Mouse (Mus musculus): ENCODE measurements around the gene Tdo2.

Gene Tdo2

DNA sequence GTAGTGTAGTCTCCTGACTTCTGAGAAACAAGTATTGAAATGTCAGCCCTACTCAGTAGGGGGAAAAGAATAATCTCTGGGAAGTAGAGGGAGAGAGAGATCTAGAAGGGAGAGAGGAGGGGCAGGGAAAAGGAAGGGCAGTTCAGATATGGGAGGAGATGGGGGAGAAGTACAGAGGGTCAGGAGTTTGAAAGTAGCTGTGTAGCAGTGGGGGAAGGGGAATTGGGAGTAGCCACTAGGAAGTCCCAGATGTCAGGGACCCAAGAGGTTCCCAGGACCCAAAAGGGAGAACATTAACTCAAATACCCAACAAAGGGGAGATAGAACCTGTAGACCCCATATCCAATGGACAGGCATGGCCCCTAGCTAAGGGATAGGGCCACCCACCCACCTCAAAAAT is at the start of gene Tdo2:
Gene Tdo2, minus strand, starts transcription at position 101 of the 400 bp plus-strand sequence.
- no peak for DNase-seq (ENCODE audit: low spot score)

DNA sequence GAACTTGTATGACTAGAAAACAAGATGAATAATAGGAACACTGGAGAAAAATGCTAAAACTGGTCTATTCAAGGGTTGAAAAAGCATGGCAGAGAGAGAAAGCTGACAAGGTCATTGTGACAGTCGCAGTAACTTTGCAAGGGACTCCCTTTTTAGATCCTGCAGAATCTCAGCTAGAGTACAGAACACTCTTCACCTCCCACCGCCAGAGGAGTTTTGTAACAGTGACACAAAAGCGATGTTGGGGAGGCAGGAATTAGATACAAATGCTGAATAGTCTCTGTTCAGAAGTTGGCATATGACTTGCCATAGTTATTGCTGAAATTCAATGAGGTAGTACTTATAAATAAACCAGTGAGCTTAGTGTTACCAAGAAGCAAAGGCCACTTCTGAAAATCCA is 47.1 kb upstream of the Tdo2 start:
- DNase-seq (ENCODE audit: low spot score), result no peak

DNA sequence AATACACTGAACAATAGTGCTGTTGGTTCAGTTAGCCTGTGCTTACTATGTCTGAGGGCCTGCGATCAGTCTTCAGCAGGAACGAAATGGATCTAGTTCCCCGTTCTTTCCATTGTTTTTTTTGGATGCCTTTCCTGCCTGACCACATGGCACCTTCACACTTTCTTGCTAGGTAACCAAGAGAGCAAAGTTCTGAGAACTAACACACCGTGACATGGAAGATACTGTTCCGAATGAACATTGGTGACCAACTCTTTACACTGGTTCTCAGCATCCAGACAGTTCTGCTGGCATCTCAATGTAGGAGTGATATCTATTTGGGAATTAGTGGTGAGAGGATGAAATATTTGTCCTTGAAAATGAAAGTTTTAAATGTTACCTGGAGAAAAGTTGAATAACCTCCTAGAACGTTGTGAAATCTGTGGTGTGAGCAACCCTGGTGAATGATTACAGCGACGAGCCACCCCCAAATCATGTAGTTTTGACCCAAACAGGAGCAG is 46.5 kb upstream of the Tdo2 start:
- DNase-seq (ENCODE audit: low spot score), result no peak

DNA sequence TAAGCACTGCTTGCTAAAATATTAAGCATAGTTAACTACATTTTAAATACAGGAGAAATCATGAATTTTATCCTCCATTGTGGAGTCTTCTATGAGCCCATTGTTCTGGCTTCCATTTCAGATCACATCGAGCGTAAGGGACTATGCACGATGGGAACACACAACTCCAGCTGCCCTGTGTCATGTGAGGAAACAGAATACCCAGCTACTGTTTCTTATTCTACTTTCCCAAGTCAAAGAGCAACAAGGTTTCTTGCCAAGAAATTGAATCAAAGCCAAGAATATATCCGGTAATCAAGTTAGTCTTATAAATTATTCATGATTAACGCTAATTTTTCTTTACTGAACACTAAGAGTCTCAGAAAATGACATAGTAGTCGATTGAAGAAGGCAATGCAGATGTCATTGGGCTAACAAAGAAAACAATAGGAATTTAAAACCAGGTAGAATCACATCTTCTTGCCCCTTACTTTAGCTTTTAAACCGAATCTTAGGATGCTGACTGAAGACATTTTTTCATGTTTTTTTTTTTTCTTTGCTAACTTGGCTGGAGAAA is 38.2 kb upstream of the Tdo2 start:
- DNase-seq (ENCODE audit: low spot score), result no peak

DNA sequence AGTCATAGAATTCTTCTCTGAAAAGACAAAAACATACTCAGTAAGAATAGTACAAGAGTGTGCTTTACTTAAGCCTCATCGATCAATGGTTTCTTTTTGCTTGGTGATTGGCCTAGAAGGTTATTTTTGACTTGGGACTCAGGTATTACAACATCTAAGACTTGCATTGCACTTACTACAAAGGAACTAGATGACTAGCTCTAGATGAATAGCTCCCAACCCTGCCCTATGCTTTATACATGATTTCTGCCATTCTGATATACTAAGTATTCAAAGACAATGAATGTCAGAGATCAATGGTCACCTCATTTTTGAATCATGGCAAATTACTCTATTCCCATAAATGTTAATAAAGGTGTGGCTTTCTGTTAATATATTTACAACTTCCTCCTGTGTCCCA is 31.0 kb upstream of the Tdo2 start:
- no peak for DNase-seq (ENCODE audit: low spot score)

DNA sequence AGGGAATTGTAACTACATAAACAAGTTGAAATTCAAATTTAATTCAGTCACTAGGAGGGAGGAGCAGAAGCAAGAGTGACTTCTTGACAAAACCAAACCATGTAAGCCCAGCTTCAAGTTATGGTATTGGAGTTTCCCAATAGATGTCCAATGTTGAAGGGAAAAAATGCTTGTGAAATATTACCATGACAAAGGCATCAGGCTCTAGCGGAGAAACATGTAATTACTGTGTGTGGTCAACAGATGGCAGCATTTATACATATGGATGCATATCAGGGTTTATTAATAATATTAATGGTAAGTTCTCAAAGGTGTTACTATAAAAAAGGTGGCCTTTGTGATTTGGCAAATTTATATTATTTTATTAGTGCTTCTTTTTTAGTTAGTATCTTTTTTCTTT is 20.0 kb upstream of the Tdo2 start:
- peak; percentile 72 for DNase-seq (ENCODE audit: low spot score)

DNA sequence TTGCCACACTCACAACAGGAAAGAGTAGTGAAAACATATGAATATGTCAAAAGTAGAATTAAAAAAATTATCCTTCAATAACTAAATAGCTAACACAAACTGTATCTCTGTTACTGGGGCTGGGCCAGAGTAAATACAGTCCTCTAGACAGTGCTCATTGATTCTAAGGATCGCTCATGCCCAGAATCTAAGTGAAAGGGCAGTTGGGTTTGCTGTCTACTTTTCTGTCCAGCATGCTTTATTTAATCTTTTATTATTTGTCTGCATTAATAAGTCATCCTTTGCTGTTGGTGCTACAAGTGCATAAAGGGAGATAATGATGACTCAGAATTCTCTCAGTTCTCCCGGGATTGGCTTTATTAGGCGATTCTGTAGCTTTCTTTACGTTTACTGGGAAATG is 19.4 kb upstream of the Tdo2 start:
- peak; percentile 12 for DNase-seq (ENCODE audit: low spot score)

DNA sequence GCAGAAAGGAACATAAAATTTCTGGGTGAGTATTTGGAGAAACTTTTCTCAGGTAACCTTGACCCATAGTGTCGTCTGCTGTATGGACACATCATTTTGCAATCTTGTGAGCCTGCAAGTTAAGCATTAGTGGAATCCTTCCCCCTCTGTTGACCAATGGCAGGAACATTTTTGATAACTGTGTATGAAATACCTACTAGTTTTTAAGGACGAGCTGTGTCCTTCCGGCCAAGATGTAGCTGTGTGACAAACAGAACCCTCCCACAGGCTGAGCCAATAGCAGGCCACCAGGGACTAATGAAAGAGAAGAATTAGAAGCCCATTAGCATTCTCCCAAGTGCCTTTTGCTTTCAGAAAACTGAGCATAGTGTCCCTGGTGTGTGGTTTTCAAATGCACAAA is 14.5 kb upstream of the Tdo2 start:
- no peak for DNase-seq (ENCODE audit: low spot score)

DNA sequence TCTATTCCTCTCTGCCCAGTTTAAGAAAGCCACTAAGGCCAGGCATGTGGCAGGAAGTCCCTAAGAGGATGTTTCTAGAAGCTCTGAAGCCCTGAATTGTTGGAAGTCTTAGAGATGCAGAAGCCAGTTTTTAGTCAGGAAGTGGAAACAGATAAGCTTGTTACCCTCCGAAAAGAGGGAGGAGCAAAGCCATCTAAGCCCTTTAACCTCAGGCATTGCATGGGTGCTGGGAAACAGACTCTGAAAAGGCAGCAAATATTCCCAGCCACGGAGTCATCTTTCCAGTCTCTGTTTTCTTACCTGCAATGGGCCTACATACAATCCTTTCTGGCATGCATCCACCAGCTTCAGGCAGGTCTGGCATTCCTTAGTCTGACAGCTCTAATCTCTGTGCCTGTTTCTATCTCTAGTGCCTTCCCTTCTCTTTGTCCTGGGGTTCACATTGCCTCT is 13.7 kb upstream of the Tdo2 start:
- no peak for DNase-seq (ENCODE audit: low spot score)

DNA sequence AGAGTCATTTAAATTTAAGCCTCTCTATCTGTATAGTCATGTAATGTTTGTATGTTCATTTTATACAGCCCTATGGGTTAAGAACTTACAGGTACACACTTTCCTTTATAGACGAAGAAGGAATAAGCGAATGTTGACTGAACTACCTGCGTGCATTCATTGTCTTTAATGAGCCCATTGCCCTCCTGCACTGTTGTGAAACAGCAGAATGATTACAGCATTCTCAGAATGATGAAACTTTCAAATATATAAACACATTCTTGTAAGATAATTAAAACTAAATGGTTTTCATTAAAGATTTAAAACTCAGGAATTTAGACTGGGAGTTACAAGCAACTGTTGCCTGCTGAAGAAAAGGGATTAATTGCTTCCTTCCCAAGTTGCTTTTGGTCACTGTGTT is 11.6 kb upstream of the Tdo2 start:
- no peak for DNase-seq (ENCODE audit: low spot score)

DNA sequence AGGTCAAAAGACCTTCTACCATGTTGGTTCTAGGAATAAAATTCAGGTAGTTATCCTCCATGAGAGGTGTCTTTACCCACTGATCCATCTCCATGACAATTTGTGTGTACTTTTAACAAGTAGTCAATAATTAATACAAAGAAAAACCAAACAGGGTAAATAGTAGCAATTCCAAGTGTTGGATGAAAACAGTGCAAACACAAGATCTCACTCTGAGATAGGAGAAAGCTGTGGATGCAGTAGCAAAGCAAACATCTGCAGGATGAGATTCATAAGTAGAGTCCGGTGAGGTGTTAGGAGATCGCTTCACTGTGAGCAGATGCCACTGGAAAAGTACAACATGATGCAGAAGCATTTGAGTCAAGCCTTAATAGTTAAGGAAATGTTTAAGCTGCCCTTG is 10.1 kb upstream of the Tdo2 start:
- DNase-seq (ENCODE audit: low spot score), result no peak

DNA sequence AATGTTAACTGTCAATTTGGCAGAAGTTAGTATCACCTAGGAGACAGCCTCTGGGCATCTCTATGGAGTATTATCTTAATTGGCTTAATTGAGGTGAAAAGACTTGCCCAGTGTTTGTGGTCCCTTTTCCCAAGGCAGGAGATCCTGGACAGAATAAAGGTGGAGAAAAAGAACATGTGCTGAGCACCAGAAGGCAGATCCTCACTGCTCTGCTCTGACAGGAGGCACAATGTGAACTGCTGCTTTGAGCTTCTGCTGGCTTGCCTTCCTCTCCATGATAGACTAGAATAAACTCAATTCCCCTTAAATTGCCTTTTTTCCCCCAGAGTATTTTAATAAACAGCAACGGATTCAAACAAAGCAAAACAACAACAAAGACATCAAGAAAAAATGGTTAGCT is 9.1 kb upstream of the Tdo2 start:
- no peak for DNase-seq (ENCODE audit: low spot score)

DNA sequence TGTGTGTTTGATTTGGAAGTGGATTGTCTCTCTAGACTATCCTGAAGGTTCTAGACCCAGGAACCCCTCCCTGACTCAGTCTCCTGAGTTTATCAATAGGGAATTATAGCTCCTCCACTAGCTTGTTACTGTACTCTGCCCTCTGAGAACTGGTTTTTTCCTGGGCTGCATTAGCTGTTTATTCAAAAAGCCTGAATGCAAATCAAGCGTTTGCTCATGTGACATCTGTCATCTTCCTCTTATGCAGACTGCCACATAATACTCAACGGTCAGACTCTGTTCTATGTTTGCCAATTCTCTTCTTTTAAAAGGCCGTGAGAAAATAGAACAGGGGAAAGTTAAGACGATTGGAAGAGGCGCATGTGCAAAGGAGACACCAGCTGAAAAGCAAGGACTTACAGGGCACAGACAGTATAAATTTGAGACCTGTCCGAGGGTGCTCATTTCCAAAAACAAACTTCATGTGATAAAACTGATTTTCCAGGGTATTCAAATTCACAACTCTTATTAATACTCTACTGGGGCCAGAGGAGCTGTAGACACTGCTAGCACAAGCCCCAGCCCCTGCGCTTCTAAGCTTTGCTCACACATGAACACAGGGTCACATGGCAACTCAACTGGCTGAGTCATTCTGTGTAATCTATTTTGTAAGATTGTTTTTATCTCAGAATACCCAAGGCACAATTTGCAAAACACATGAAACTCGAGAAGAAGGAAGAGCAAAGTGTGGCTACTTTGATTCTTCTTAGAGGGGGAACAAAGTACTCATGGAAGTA is 7.3 kb upstream of the Tdo2 start:
- DNase-seq (ENCODE audit: low spot score), result no peak

DNA sequence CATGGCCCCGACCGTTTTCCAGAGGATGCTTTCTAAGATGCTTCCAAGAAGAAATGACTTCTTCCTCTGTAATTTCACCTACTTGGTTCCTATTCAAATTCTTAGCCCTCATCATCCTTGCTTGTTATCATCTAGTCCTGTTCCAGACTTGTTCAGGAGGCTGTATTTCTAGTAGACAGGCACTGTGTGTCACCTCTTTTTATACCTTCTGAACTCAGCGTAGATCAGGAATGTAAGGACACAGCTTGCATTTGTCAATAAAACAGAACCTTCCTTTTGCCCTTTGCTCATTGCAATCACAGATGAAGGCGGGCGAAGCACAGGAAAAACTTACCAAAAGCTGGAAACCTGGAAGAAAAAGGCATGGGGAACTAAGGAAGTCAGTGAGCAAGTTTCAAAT is 6.0 kb upstream of the Tdo2 start, which contains the start of gene Asic5:
Gene Asic5, plus strand, starts transcription at position 301 of the 400 bp plus-strand sequence.
- no peak for DNase-seq (ENCODE audit: low spot score)

DNA sequence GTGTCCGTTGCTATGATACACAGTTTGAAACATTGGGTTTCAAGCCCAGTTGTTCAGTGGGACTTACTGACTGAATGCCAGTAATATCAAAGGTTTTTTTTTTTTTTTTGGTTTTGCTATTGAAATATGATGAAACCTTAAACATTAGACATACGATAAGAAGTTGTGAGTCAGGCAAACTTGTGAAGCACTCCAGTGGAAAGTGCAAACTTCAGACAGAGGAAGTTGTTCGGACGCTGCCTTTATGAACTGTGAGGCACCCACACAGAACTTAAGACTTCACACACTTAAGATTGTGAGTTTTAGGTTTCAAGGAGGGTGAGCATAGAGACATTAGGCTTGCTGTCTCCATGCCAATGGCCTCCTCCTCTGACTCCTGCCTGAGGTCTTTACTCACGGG is 5.6 kb upstream of the Tdo2 start:
- no peak for DNase-seq (ENCODE audit: low spot score)

DNA sequence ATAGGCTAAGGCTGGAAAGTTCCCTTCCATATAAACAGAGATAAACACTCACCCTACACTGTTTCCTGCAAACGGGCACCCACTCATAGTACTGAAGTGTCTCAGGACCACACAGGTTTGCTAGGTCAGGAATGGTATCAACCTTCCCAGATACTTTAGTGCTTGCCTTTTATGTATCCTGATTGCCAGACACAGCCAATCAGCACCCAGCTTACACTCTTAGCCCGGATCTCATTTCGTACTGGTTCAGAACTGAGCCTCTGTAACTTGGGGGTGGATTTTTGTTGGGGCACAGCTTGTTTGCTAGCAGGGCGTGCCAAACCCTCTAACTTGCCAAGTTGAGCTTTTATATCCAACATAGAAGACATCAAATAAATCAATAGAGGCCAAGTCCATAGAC is 395 bp downstream of the Tdo2 start:
- DNase-seq (ENCODE audit: low spot score), result no peak

DNA sequence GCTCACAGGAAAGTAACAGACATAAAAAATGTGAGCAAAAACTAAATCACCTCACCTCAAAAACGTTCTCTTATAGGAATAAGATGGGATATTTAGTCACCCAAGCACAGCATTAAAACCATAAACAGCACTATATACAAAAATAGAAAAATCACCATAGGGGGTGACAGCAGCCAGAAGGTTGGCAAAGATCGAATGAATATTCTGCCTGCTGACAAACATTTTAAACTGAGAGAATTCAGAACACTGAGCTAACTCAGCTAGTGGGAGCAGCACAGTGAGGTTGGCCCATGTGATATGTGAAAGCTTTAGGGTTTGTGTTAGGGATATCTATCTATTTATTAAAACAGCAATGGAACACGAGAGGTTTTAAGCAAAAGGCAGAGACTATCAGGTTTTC is 11.4 kb downstream of the Tdo2 start:
- no peak for DNase-seq (ENCODE audit: low spot score)

DNA sequence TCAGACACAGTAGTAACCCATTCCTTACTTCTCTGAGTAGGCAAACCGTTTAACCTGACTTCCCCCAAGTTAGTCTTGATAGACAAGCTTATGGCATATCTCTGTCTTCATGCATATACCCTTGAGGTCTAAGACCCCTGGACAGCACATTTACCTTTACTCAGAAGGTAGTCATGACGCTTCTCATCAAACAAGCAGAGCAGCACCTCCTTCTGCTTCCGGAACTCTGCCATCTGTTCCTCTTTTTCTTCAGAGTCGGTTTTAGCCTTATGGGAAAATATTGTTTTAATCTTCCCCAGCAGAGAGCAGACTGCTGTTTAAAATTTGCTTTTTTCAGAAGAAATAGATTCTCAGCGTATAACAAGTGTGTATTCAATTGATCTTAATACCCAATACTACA is 12.2 kb downstream of the Tdo2 start:
- no peak for DNase-seq (ENCODE audit: low spot score)

DNA sequence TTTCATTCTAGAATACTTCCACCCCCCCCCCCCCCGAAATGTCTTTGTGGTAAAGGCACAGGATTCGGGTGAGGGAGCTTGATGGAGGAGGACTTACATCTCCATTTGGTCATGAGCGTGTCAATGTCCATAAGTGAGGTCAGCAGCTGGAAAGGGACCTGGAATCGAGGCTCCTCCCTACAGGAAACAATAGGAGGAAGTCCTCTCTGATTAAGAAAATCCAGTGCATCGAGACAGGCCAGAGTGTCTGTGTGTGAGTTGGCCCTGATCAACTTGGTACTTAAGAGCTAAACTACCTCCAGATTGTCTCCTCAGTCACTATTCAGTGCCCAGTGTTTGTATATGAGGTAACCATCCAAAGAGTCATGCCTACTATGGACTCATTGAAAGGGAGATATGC is 14.7 kb downstream of the Tdo2 start:
- no peak for DNase-seq (ENCODE audit: low spot score)

DNA sequence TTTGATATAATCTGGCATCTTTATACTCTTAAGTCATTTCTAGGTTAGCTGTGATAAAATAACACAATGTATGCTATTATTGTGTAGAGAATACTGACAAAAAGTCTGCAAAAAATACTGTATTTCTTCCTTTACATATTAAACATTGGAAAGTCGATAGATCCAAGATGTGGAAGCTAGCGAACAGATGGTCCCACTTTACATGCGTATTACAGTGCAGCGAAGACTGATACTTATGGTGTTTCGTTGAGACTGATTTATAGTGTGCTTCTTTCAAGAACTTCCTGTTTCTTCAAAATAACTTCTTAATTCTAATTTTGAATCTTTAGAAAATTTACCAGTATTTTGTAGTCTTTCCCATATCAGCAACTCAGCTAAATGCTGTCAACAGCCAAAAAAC is 18.5 kb downstream of the Tdo2 start:
- DNase-seq (ENCODE audit: low spot score), result no peak

DNA sequence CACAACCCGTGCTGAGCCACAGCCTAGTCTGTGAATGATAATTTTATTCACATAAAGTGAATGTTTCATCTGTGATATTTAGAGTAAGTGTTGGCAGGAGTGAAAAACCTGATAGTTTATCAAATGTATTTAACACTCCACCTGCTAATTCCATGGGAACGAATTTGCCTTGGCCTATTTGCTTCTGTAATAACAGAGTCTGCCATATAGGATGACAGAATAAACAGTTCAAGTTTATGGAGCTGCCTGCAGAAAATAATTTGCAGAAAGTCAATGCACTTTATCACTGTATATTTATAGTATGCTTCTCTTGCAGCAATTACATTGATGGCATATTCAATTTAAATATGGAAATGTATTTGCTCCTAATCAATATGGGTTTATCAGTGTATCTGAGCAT is 24.2 kb downstream of the Tdo2 start:
- no peak for DNase-seq (ENCODE audit: low spot score)

DNA sequence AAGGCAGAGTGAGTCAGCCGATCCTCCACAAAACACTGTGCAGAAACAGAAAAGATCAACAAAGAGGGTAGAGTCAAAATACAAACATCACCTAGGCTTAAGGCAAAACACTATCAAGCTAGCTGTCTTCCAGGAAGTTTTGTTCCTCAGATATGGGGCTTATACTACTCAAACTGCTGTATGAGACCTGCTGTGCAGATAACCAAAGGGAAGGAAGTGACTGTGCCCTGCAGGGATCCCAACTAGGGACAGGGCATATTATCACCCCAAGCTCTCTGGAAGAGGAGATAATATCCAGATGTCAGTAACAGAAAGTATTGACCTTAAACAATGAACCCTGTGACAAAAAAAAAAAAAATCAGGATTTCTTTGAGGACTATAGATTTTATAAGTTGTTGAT is 27.0 kb downstream of the Tdo2 start:
- no peak for DNase-seq (ENCODE audit: low spot score)

DNA sequence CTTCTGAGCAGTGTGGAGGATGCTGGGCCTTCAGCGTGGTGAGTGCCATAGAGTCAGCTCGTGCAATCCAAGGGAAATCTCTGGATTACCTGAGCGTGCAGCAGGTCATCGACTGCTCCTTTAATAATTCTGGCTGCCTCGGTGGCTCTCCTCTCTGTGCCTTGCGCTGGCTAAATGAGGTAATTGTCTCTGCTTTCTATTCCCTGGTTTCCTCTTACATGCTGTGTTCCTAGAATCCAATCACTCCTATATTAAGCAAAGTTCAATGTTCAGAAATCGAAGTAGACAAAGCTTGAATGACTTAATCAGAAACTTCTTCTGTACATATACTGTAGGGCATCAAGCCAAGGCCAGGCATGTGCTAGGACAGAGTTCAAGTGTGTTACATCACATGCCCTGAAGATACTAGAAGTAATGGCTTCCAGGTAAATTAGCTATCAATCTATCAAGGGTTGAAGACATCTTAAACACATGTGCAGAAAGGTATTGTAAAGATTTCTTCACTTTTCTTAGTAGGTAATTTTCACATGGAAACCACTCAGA is 31.1 kb downstream of the Tdo2 start:
- DNase-seq (ENCODE audit: low spot score), result no peak

DNA sequence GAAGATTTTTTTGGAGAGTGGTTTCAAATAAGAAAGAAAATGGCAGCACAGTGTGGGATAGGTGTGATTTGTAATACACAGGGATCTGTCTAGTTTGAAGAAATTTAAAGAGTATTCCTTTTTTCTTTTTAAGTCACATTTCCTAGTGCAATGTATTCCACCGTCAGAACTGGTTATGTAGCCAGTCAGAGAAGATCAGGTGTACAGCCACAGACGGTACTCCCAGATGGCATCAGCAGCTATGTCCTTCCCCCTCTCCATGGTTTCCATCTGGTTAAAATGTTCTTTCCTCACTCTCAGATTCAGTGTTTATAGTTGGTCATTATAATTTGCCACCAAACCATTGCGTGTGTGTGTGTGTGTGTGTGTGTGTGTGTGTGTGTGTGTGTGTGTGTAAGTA is 32.9 kb downstream of the Tdo2 start:
- no peak for DNase-seq (ENCODE audit: low spot score)

Data from adipocyte (in vitro differentiated cells).